Mouse (Mus musculus): ENCODE results near the gene Larp1.
"Not testable (repeated sequence)": the region's sequence is repeated elsewhere in the genome, so short reads cannot be mapped to it uniquely, and the experiment has no call there.

Gene Larp1

DNA sequence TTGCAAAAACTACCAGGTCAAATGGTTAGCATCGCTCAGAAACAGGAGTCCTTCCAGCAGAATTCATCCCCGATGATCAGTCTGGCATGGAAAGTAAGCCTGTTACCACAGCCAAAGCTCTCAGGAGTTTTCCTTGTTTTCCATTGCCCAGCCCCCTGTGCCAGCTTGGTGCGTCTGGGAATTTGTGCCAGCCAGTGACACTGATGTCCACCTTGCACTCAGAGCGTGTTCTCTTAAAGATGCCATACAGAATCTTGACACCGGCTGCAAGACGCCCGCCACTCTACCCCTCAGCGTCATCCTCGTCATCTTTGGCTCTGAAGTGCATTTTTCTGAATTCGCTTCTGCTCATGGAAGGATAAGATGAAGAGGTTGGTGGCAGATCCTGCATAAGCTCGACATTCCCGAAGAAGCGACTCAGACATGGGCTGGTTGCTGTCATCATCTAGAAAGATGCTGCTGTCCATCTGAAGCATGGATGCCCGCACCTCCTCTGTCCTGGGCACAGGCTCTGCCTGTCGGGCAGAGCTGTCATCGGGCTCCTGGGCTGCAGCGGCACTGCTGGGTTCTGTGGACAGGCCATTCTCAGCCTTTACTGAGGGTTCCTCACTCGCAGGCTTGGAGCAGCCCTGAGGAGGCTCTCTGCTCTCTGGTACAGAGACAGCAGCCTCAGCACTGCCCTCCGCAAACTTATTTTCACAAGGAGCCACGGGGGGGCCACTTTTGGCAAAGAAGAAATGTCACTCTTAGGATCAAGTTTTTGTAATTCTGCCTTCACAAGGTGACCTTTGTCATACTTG is 88.2 kb downstream of the Larp1 start:
- intact Hi-C loops (cut with DNase I): no loop called here

- intact Hi-C loops (cut with DNase I): no loop called here
Measured at GRCm38 (mm10) chr11:58097621-58098365, 88.9 kb downstream of the Larp1 start.

DNA sequence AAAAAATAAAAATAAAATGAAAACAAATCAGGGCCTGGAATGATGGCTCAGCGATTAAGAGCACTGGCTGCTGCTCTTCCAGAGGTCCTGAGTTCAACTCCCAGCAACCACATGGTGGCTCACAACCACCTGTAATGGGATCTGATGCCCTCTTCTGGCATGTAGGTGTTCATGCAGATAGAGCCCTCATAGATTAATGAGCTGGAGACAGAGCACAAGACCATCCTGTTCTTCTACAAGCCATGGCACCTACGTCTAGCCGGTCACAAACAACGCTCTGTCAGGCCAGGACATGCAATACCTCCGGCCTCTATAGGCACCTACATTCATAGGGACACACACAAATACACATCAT is 89.5 kb downstream of the Larp1 start:
- intact Hi-C loops (cut with DNase I): not testable (repeated sequence)

GRCm38 (mm10) chr11:58100006-58100405 is 91.1 kb downstream of the Larp1 start:
- intact Hi-C loops (cut with DNase I): loop anchor here (5.0 kb wide), 1 partner anchor 67 kb away; the partner anchor contains the start of gene Gemin5

- intact Hi-C loops (cut with DNase I): loop anchor here (5.0 kb wide), 1 partner anchor 66 kb away; the partner anchor contains the start of gene Gemin5
Measured at GRCm38 (mm10) chr11:58101194-58101720, 92.4 kb downstream of the Larp1 start.

- intact Hi-C loops (cut with DNase I): loop anchor here (5.0 kb wide), 1 partner anchor 65 kb away; the partner anchor contains the start of gene Gemin5
Measured at GRCm38 (mm10) chr11:58102146-58102545, 93.3 kb downstream of the Larp1 start.

GRCm38 (mm10) chr11:58102581-58103343 is 93.9 kb downstream of the Larp1 start:
- intact Hi-C loops (cut with DNase I): loop anchor here (5.0 kb wide), 1 partner anchor 65 kb away; the partner anchor contains the start of gene Gemin5

- intact Hi-C loops (cut with DNase I): loop anchor here (5.0 kb wide), 1 partner anchor 64 kb away; the partner anchor contains the start of gene Gemin5
Measured at GRCm38 (mm10) chr11:58103344-58103653, 94.4 kb downstream of the Larp1 start.

GRCm38 (mm10) chr11:58103697-58104306 is 94.9 kb downstream of the Larp1 start, which contains the start of gene Cnot8:
TSS of gene Cnot8 (plus strand) at chr11:58104153.
- intact Hi-C loops (cut with DNase I): loop anchor here (5.0 kb wide), 1 partner anchor 63 kb away; the partner anchor contains the start of gene Gemin5

DNA sequence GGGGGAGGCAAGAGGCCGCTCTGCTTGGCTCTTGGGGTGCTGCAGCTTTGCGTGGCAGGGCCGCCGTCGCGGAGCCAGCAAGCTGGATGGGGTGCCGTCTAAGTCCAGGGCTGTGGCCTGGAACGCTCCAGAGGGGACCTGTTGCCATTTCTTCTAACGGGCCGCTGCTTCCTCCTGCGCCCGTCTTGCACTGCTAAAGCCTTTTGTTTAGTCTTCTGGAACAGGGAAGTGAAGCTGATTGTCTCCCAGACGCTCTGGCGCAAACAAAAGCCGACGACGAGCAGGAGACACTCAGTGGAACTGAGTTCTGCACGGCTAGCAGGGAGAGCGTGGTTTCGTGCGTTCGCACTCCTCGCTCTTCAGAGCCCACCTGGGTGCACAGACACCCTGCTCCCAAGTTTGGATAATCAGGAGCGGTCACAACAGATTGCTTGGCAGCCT is 95.5 kb downstream of the Larp1 start:
- intact Hi-C loops (cut with DNase I): loop anchor here (5.0 kb wide), 1 partner anchor 63 kb away; the partner anchor contains the start of gene Gemin5

GRCm38 (mm10) chr11:58107009-58107408 is 98.1 kb downstream of the Larp1 start:
- intact Hi-C loops (cut with DNase I): no loop called here

- intact Hi-C loops (cut with DNase I): no loop called here
Measured at GRCm38 (mm10) chr11:58107664-58108337, 98.9 kb downstream of the Larp1 start.
